Mouse (Mus musculus): ENCODE data around the gene Dtx2. TPM values are rescaled to one million over a fixed set of nuclear protein-coding genes. Genes with fewer than 3 reads are reported as not detected.

Gene Dtx2
- polyA plus RNA-seq, 1 experiment from 2014 or later = 36.3 TPM

- H3K36me3 ChIP-seq = no peaks in the 10 kb centered on the region
- H3K9me3 ChIP-seq (replicated peaks) = no peaks in the 10 kb centered on the region
- no peaks in the 10 kb centered on the region for H3K4me1 ChIP-seq
- no peak for DNase-seq (ENCODE audit: low spot score)
- 76% methylated on average over 6 of the region's 6 CpGs for WGBS
- no peaks in the 10 kb centered on the region for H3K27me3 ChIP-seq (ENCODE audit: low read depth, poor library complexity, severe bottlenecking)
- H3K4me3 ChIP-seq = no peak overlapping the region
- H3K27ac ChIP-seq (replicated peaks) = no peak overlapping the region
Observed at GRCm38 (mm10) chr5:135984546-135985044, 10.0 kb upstream of the Dtx2 start.

DNA sequence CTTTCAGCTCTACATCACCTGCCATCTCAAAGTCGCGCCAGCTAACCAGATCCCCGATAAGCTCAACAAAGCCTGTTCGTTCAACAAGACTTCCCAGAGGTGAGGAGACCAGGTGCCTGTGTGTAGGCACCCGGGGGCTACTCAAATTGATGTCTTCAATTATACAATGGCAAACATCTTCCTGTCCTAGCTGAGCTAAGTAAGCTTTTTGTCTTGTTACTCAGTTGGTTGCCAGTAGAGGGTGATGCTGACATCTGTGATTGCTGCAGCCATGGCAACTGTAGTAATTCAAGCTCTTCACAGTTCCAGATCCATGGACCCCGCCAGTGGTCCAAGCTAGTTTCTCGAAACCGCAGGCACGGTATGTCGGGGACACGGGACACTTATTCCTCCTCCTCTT lies 7.4 kb upstream of the Dtx2 start:
- 65% methylated on average over 11 of the region's 11 CpGs for WGBS

GRCm38 (mm10) chr5:135990601-135991000 lies 4.0 kb upstream of the Dtx2 start:
- Histone ChIP-seq H3K27ac (replicated peaks) (no peak overlapping the region), H3K9me3 (replicated peaks) (no peaks in the 10 kb centered on the region), H3K4me3 (no peak overlapping the region), H3K36me3 (no peaks in the 10 kb centered on the region), H3K27me3 (ENCODE audit: low read depth, poor library complexity, severe bottlenecking) (no peaks in the 10 kb centered on the region), H3K4me1 (peaks cover 7% of the 10 kb centered on the region)
- WGBS = 77% methylated on average over 5 of the region's 5 CpGs
- DNase-seq (ENCODE audit: low spot score) = no peak

More for the DNA sequence above, 7.4 kb upstream of the Dtx2 start:
- Histone ChIP-seq H3K4me3 (no peak overlapping the region), H3K4me1 (no peaks in the 10 kb centered on the region), H3K27me3 (ENCODE audit: low read depth, poor library complexity, severe bottlenecking) (no peaks in the 10 kb centered on the region), H3K36me3 (no peaks in the 10 kb centered on the region), H3K9me3 (replicated peaks) (no peaks in the 10 kb centered on the region), H3K27ac (replicated peaks) (no peak overlapping the region)
- no peak for DNase-seq (ENCODE audit: low spot score)

- 73% methylated on average over 5 of the region's 5 CpGs for WGBS
- Histone ChIP-seq H3K36me3 (peaks cover 23% of the 10 kb centered on the region), H3K27ac (replicated peaks) (no peak overlapping the region)
Observed at GRCm38 (mm10) chr5:135993381-135993965, 1.1 kb upstream of the Dtx2 start.

DNA sequence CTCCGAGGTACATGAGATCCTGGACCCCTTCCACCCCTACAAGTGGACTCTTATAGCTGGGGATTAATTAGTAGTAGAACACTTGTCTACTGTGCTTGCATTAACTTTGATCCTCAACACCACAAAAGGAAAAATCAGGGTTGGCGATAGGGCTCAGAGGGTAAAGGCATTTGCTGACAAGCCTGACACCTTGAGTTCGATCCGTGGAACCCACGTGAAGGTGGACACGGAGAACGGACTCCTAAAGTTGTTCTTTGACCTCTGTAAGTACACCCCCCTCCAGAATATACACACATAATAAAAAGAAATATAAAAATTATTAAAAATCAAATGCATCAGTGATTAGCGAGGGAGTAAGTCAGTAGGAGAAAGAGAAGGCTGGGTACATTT lies 270 bp upstream of the Dtx2 start:
- no peaks in the 10 kb centered on the region; the same call in 1 of the 2 replicates for H3K9me3 ChIP-seq (replicated peaks)
- DNase-seq (ENCODE audit: low spot score) = no peak
- H3K4me1 ChIP-seq = peaks cover 12% of the 10 kb centered on the region
- no peaks in the 10 kb centered on the region for H3K27me3 ChIP-seq (ENCODE audit: low read depth, poor library complexity, severe bottlenecking)
- H3K27ac ChIP-seq (replicated peaks) = peak overlapping the region; percentile 97; the same call in 1 of the 2 replicates
- 71% methylated on average over 8 of the region's 8 CpGs for WGBS
- peak overlapping the region; percentile 87 for H3K4me3 ChIP-seq
- H3K36me3 ChIP-seq = peaks cover 31% of the 10 kb centered on the region

More at GRCm38 (mm10) chr5:135993381-135993965, 1.1 kb upstream of the Dtx2 start:
- DNase-seq (ENCODE audit: low spot score) = no peak
- H3K4me3 ChIP-seq = no peak overlapping the region
- peaks cover 12% of the 10 kb centered on the region for H3K4me1 ChIP-seq
- no peaks in the 10 kb centered on the region for H3K27me3 ChIP-seq (ENCODE audit: low read depth, poor library complexity, severe bottlenecking)
- H3K9me3 ChIP-seq (replicated peaks) = no peaks in the 10 kb centered on the region

DNA sequence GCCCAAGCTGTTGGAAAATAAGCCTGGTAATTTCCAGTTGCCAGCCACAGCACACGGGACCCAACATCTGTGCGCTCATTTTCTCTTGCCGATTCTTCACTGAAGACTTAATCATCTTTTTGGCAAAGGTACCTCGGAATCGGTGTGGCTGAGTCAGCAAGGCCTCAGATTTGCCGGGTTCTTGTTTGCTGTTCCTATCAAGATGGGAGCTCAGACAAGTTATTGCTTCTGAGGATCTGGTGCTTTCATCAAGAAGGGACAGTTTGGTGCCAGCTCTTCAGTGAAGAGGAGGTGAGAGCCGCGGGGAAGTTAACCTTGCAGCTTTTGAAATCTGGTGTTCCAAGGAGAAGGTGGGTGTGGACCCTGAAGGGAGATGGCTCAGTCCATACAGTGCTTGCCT lies 1.6 kb downstream of the Dtx2 start:
- peaks cover 48% of the 10 kb centered on the region for H3K36me3 ChIP-seq
- no peaks in the 10 kb centered on the region for H3K27me3 ChIP-seq (ENCODE audit: low read depth, poor library complexity, severe bottlenecking)
- H3K4me1 ChIP-seq = peaks cover 12% of the 10 kb centered on the region
- no peak for DNase-seq (ENCODE audit: low spot score)
- WGBS = 93% methylated on average over 8 of the region's 8 CpGs
- H3K4me3 ChIP-seq = peak overlapping the region; percentile 87; the same call in 1 of the 2 replicates
- H3K9me3 ChIP-seq (replicated peaks) = no peaks in the 10 kb centered on the region; the same call in 1 of the 2 replicates
- no peak overlapping the region for H3K27ac ChIP-seq (replicated peaks)

DNA sequence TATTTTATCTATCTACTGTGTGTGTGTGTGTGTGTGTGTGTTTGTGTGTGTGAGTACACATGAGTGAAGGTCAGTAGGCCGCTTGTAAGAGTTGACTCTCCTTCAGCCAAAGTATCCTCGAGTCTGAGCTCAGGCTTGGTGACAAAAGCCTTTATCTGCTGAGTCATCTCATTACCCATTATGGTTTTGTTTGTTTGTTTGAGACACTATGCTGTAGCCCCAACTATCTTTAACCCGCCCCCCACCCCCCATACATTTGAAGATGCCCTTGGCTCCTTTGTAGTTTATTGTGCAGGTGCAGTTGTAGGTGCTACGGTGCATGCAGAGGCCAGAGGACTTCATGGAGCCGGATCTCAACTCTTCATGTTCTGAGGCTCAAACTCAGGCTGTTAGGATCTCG lies 6.6 kb downstream of the Dtx2 start:
- Histone ChIP-seq H3K4me3 (no peak overlapping the region), H3K36me3 (peaks cover 70% of the 10 kb centered on the region), H3K9me3 (replicated peaks) (no peaks in the 10 kb centered on the region; the same call in 1 of the 2 replicates), H3K27ac (replicated peaks) (no peak overlapping the region), H3K27me3 (ENCODE audit: low read depth, poor library complexity, severe bottlenecking) (no peaks in the 10 kb centered on the region), H3K4me1 (peaks cover 10% of the 10 kb centered on the region)
- DNase-seq (ENCODE audit: low spot score) = no peak
- 94% methylated on average over 6 of the region's 6 CpGs for WGBS

- H3K4me1 ChIP-seq = peaks cover 10% of the 10 kb centered on the region
- H3K9me3 ChIP-seq (replicated peaks) = no peaks in the 10 kb centered on the region; the same call in 1 of the 2 replicates
- DNase-seq (ENCODE audit: low spot score) = no peak
- no peaks in the 10 kb centered on the region for H3K27me3 ChIP-seq (ENCODE audit: low read depth, poor library complexity, severe bottlenecking)
- H3K4me3 ChIP-seq = no peak overlapping the region
- peaks cover 59% of the 10 kb centered on the region for H3K36me3 ChIP-seq
- WGBS = 80% methylated on average over 2 of the region's 2 CpGs
- no peak overlapping the region; the same call in 1 of the 2 replicates for H3K27ac ChIP-seq (replicated peaks)
Observed at GRCm38 (mm10) chr5:136002325-136002724, 7.7 kb downstream of the Dtx2 start.

DNA sequence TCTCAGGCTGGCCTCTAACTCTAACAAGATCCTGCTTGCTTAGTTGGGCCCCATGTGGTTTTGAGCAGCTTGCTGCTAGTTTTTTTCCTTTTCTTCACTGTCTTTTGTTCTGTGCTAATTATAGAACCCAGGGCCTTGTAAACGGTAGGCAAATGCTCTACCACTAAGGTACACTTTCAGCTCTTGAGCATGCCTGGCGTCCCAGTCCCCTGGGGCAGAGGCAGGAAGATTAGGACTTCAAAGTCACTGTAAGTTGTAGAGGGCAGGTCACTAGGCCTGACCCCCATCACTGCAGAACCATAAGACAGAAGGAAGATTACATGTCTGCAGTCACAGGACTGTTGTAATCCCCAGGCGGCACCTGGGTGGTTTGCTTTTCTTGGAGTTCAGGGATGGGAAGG lies 8.2 kb downstream of the Dtx2 start:
- Histone ChIP-seq H3K27ac (replicated peaks) (no peak overlapping the region), H3K9me3 (replicated peaks) (no peaks in the 10 kb centered on the region; the same call in 1 of the 2 replicates), H3K4me1 (peaks cover 10% of the 10 kb centered on the region), H3K36me3 (peaks cover 58% of the 10 kb centered on the region), H3K4me3 (no peak overlapping the region), H3K27me3 (ENCODE audit: low read depth, poor library complexity, severe bottlenecking) (no peaks in the 10 kb centered on the region)
- 34% methylated on average over 3 of the region's 3 CpGs for WGBS
- DNase-seq (ENCODE audit: low spot score) = no peak

DNA sequence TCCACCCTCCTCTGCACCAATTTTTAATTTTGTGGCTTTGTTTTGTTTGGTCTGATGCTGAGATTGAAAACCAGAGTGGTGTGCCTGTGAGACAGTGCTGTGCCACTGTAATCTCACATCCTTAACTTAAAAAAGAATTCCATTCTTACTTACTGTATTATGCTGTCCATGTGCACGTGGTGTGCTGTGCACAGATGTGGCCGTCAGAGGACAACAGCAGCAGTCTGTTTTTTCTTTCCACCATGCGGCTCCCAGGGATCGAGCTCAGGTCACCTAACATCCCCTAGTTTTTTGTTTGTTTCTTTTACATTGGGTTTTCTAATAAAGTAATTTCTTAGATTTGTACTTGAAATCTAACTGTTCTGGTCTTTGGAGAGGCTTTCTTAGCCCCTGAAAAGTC lies 9.9 kb downstream of the Dtx2 start:
- peaks cover 48% of the 10 kb centered on the region for H3K36me3 ChIP-seq
- H3K27me3 ChIP-seq (ENCODE audit: low read depth, poor library complexity, severe bottlenecking) = no peaks in the 10 kb centered on the region
- no peak overlapping the region for H3K4me3 ChIP-seq
- H3K27ac ChIP-seq (replicated peaks) = no peak overlapping the region
- H3K9me3 ChIP-seq (replicated peaks) = no peaks in the 10 kb centered on the region
- H3K4me1 ChIP-seq = peaks cover 10% of the 10 kb centered on the region
- 93% methylated on average over 4 of the region's 4 CpGs for WGBS
- no peak for DNase-seq (ENCODE audit: low spot score)

DNA sequence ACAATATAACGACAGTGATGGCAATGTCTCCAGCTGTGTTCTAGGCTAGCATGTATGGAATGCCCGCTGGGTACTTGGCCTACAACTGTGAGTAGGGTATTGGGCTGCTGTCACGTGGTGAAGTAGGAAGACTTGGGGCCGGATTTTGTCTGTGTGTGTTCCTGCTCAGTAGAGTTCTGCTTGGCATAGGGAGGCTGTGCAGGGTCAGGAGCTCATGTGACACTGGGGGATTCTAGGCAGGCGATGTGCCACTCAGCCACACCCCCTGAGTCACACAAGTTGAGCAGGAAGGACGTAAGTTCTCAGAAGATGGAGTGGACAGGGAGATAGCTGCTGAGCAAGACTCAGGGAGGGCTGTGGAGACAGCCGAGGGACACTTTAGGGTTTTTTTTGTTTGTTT lies 13.1 kb downstream of the Dtx2 start:
- Histone ChIP-seq H3K27ac (replicated peaks) (no peak overlapping the region), H3K4me3 (no peak overlapping the region), H3K27me3 (ENCODE audit: low read depth, poor library complexity, severe bottlenecking) (no peaks in the 10 kb centered on the region), H3K36me3 (peaks cover 50% of the 10 kb centered on the region), H3K9me3 (replicated peaks) (no peaks in the 10 kb centered on the region), H3K4me1 (peaks cover 3% of the 10 kb centered on the region)
- WGBS = 81% methylated on average over 7 of the region's 7 CpGs
- DNase-seq (ENCODE audit: low spot score) = no peak

- no peaks in the 10 kb centered on the region for H3K9me3 ChIP-seq (replicated peaks)
- H3K4me3 ChIP-seq = no peak overlapping the region
- WGBS = 84% methylated on average over 10 of the region's 10 CpGs
- no peaks in the 10 kb centered on the region for H3K27me3 ChIP-seq (ENCODE audit: low read depth, poor library complexity, severe bottlenecking)
- no peak overlapping the region for H3K27ac ChIP-seq (replicated peaks)
- DNase-seq (ENCODE audit: low spot score) = no peak
- H3K36me3 ChIP-seq = peaks cover 69% of the 10 kb centered on the region
- no peaks in the 10 kb centered on the region for H3K4me1 ChIP-seq
Observed at GRCm38 (mm10) chr5:136014877-136015276, 20.3 kb downstream of the Dtx2 start.

DNA sequence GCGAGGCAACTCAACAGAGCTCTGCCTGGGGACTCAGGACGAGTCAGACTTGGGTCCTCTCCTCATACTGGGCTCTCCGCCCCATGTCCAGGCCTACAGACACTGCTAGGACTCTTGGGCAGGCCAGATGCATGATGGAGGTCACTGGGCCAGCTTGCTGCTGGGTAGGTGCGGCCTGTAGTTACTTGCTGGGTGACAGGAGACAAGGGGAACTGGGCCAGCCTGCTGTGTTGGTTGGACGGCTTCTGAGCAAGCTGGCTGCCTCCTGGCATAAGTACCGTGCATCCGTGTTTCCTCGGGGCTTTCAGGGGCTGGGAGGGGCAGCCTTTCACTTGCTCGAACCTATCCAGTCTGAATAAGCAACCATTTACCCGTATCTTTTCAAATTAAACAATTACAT lies 21.0 kb downstream of the Dtx2 start:
- H3K27me3 ChIP-seq (ENCODE audit: low read depth, poor library complexity, severe bottlenecking) = no peaks in the 10 kb centered on the region
- H3K4me1 ChIP-seq = no peaks in the 10 kb centered on the region
- 87% methylated on average over 10 of the region's 10 CpGs for WGBS
- H3K36me3 ChIP-seq = peaks cover 68% of the 10 kb centered on the region
- H3K9me3 ChIP-seq (replicated peaks) = no peaks in the 10 kb centered on the region
- no peak for DNase-seq (ENCODE audit: low spot score)
- no peak overlapping the region for H3K4me3 ChIP-seq
- H3K27ac ChIP-seq (replicated peaks) = no peak overlapping the region
